11 mouse cellular contexts compared by ENCODE assay signal in genomic region chr16:52186731-52187130, GRCm38 (mm10).
DNase-seq lines count a peak whose midpoint lies in the region; ATAC-seq lines count a peak whose summit lies in the region.
"Had no signal": no experiment of that assay in that cellular context is flagged by ENCODE, and none has a peak within 500 bp of the region (broad histone marks: within the 10 kb centered on the region; RNA-seq: fewer than 3 reads in every experiment).

No protein-coding gene starts in this region.

- DNase-seq in heart, adult 11 months, result peak; percentile 94
- no peak for DNase-seq in heart, adult 8-10 months (ENCODE audit: low spot score)
- peak; percentile 19 to 29 for DNase-seq in kidney, postnatal 4 days
- no peak for DNase-seq in kidney, adult 18-20 months
- DNase-seq in heart, postnatal 4 days, result peak; percentile 12
- DNase-seq in lung, postnatal 4 days, result peak; percentile 68 to 82
- DNase-seq: cerebellum, adult 2 months; thymus, postnatal 25 days had no signal

- no peak for ATAC-seq in CD4-positive, CD25-positive, alpha-beta regulatory T cell, adult 4 months
- ATAC-seq: midbrain, embryonic 16.5 days; Patski had no signal

Comparison
In these comparisons a context has a peak if more than half of its experiments do, and no peak if none do; other contexts are left out.
1. DNase-seq: peak in heart, adult 11 months (single experiment), kidney, postnatal 4 days (2 of 2), heart, postnatal 4 days (single experiment) and lung, postnatal 4 days (2 of 2); none in heart, adult 8-10 months (single experiment) and kidney, adult 18-20 months (single experiment).